Mouse (Mus musculus): ENCODE results near the gene Rest. TPM values are rescaled to one million over a fixed set of nuclear protein-coding genes. Genes with fewer than 3 reads are reported as not detected.

Gene Rest
- total RNA-seq, 2 experiments from 2014 or later = 4.3 to 4.4 TPM

DNA sequence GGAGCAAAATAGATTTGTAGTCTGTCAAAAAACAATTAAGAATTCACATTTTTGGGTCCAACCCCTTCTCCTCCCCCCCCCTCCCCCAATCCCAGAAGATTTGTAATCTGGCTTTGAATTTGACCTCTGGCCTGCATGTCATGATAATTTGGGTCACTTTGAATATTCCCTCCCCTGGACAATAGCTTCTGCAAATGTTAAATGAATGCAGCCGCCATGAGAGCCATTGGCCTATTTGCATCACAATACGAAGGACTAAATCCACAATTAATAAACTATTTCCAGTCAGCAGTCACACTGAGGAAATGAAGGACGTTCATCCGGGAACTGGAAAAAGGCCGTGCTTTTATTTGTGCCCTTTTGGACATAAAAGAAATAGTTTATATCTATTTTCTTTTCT is 3.2 kb upstream of the Rest start:
- no peak for DNase-seq (ENCODE audit: low spot score in 2 of 2)

DNA sequence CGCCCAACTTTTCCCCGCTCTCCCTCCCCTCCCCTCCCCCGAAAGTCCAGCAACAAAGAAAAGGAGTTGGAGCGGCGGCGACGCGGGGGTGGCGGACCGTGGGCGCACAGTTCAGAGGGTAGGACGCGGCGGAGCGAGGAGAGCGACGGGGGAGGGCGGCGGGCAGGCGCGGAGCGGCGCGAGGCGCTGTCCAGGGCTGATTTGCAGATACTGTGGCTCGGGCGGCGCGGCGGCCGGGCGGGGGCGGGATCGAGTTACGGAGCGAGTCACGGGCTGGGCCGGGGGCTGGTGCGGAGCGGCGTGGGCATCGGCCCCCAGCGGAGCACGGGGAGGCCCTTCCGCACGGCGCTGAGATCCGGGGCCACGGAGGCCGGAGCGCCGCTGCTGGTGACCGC is 377 bp downstream of the Rest start:
- peak in 1 of 2 experiments; percentile 44 for DNase-seq (ENCODE audit: low spot score in 2 of 2)

DNA sequence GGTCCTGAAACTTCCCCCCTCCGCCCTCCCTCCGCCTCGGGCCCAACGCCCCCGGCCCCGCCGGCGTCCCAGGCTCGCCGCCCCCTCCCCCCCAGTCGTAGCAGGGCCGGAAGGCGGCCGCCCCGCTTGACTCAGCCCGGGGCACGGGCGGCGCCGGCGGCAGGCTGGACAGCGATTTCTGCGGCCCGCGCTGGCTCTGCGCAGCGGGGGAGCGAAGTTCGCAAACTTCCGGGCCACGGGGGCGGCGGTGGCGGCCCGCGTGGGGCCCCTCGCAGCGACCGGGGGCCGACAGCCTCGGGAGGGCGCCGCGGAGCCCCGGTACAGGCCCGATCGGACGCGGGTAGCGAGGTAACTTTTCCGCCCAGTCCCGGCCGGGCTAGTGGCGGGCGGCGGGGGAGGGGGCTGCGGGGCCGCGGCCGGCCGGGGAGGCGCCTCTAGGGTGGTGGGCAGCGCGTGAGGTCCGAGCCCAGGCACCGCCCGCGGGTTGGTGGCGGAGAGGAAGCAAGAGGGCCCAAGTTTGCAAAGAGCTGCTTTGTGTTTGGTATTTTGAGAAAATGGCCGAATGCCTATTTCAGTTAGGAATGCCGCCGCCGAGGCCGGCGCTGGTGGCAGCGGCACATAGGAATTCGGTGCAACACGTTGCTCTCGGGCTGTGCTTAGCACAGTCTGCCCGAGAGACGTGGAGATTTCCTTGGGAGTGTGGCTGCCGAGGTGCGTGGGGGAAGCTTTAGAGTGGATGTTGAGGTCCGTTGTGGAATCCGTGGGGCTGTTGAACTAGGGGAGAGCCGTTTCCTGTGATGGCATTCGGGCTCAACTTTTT is 985 bp downstream of the Rest start:
- DNase-seq (ENCODE audit: low spot score in 2 of 2) = peak in 1 of 2 experiments; percentile 50

DNA sequence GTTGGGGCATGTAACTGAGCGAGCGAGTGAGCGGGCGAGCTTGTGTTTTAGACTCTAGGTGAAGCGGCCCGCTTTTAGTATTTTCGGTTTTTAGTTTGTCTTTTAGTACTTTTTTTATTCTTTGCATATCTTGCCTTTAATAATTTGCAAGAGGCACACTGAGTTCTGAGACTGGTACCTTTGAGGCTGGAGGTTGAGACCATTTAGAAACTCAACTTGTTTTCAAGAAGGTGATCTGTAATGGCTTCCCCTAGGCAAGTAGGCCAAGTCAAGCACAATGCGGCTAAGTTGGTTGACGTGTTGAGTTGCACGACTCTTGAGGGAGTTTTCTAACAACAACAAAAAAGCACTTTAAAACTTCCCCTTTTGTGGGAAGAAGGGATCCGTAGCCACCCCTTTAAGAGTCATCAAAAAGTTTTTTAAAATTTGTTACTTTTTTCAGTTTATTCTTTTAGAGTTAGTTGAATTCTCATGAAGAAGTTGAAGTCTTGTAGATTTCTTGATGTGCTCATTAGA is 1.7 kb downstream of the Rest start:
- DNase-seq (ENCODE audit: low spot score in 2 of 2) = no peak

DNA sequence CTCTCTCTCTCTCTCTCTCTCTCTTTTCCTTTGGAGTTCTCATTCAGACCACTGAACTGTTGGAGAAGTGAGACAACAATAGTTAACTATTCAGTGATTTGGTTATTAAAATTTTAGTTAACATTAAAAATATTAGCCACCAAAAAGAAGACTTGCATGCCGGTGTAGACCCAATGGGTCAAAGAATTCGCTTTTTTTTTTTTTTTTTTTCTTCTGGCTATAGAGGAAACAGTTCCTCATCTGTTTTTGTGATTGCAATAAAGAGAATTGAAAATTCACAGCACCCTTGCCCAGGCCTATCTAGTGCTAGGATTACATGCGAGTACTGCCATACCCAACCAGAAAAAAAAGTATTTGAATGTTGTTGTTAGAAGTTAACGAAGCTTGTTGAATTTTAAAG is 2.1 kb downstream of the Rest start:
- no peak for DNase-seq (ENCODE audit: low spot score in 2 of 2)

DNA sequence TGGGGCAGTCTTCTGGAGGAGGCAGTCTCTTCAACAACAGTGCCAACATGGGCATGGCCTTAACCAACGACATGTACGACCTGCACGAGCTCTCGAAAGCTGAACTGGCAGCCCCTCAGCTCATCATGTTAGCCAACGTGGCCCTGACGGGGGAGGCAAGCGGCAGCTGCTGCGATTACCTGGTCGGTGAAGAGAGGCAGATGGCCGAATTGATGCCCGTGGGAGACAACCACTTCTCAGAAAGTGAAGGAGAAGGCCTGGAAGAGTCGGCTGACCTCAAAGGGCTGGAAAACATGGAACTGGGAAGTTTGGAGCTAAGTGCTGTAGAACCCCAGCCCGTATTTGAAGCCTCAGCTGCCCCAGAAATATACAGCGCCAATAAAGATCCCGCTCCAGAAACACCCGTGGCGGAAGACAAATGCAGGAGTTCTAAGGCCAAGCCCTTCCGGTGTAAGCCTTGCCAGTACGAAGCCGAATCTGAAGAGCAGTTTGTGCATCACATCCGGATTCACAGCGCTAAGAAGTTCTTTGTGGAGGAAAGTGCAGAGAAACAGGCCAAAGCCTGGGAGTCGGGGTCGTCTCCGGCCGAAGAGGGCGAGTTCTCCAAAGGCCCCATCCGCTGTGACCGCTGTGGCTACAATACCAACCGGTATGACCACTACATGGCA is 2.8 kb downstream of the Rest start:
- no peak for DNase-seq (ENCODE audit: low spot score in 2 of 2)

DNA sequence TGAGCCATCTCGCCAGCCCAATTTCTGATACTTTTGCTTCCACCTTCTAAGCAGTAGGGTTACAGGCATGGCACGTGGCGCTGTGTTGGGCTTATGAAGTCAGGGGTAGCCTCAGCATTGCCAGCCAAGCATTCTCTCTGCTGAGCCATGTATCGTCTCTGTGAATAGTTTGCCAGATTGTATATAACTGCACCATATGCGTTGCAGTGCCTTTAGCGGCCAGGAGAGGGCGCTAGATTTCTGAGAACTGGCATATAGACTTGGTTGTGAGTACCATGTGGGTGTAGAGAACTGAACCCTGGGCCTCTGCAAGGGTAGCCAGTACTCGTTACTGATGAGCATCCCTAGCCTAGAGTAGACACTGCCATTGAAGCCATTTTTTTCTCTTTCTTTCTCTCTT is 4.1 kb downstream of the Rest start:
- DNase-seq (ENCODE audit: low spot score in 2 of 2) = no peak

DNA sequence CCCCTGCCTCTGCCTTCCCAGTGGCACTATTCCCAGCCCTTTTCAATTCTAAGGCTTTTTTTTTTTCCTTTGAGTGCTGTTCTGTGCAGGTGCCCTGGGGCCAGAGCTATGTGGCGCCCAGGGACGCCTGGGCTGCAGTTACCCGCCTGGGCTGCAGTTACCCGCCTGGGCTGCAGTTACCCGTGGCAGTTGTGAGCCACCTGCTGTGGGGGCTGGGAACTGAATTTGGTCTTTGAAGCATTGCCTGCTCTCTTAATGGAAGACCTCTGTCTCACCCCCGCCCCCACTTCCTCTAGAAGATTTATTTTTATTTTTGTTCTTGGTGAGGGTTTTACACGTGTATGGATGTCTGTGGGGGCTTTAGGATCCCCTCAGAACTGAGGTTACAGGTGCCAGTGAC is 7.9 kb downstream of the Rest start:
- DNase-seq (ENCODE audit: low spot score in 2 of 2) = no peak

DNA sequence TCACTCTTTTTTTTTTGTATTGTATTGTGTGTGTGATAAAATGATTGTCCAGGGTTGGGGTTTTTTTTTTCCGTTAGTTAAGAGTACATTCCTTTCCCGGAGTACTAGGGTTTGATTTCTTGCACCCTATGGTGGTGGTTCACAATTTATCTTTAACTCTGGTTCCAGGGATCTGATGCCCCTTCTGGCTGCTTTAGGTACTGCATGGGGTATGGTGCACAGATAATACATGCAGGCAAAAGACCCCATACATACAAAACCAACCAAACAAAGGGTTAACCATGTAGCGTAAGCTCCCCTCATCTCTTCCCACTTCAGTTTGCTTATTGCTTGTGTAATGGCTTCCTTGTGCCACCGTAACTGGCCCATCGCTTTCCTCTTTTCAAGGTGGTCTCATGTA is 10.7 kb downstream of the Rest start:
- peak in 1 of 2 experiments; percentile 8 for DNase-seq (ENCODE audit: low spot score in 2 of 2)

DNA sequence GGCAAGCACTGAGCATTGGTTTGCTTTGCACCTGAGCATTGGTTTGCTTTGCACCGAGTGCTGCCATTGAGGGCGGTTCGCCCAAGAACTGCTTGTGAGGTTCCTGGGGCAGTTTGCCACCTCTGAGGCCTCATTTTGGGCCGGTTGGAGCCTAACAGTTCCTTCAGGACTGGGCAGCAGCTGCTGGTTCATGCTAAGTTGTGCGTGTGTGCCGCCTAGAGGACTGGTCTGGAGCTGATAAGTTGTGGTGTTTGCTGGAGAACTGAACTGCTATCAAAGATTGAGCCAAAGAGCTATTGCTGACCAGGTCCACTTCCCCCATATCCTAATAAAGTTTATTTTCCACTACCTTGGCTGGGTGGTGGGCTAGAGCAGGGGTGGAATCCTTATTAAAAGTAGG is 11.9 kb downstream of the Rest start:
- DNase-seq (ENCODE audit: low spot score in 2 of 2) = no peak

DNA sequence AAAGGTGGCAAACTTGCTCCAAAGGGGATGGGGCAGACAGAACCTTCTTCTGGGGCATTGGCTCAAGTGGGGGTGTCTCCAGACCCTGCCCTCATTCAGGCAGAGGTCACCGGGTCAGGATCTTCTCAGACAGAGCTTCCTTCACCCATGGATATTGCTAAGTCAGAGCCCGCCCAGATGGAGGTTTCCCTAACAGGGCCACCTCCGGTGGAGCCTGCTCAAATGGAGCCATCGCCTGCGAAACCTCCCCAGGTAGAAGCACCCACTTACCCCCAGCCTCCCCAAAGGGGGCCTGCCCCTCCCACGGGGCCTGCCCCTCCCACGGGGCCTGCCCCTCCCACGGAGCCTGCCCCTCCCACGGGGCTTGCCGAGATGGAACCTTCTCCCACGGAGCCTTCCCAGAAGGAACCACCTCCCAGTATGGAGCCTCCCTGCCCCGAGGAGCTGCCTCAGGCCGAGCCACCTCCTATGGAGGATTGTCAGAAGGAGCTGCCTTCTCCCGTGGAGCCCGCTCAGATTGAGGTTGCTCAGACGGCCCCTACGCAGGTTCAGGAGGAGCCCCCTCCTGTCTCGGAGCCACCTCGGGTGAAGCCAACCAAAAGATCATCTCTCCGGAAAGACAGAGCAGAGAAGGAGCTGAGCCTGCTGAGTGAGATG is 16.4 kb downstream of the Rest start:
- DNase-seq (ENCODE audit: low spot score in 2 of 2) = no peak

DNA sequence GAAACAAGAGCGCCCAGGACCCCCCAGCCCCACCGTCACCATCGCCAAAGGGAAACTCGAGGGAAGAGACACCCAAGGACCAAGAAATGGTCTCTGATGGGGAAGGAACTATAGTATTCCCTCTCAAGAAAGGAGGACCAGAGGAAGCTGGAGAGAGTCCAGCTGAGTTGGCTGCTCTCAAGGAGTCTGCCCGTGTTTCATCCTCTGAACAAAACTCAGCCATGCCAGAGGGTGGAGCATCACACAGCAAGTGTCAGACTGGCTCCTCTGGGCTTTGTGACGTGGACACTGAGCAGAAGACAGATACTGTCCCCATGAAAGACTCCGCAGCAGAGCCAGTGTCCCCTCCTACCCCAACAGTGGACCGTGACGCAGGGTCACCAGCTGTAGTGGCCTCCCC is 17.0 kb downstream of the Rest start:
- no peak for DNase-seq (ENCODE audit: low spot score in 2 of 2)

DNA sequence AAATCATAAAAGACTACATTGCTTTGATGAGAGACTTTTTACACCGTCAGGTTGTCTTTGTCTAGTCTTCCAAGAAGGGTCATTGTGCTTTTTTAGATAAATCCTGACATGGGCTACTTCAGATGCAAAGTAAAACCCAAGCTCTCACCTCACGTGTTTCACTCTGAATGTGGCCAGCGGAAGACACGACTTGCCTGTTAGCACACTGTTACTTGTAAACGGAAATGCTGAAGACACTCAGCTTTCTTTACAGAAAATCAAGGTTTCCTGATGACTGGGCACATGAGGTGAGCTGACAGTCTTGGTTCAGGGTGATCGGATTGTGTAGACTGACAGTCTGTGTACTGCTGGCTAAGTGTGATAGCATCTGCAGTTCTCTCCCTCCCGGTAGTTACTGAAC is 20.4 kb downstream of the Rest start:
- no peak for DNase-seq (ENCODE audit: low spot score in 2 of 2)

DNA sequence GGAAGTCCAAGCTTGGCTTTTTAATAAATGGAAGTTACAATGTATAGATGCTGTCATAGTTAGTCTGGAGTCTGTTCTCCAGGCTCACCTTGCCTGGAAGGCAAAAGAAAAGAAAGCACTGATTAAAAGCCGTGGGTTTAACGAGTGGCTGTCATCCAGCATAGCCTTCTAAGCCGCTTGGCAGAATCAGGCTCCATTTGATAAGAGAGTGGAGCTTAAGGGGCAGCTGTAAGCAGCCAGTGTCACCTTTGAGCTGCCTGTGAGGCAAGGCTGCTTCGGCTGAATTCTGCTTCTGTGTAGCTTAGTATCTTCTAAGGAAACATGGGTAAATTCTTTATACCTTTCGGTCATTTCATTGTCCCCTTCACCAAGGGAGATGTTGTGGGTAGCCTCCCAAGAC is 21.6 kb downstream of the Rest start:
- DNase-seq (ENCODE audit: low spot score in 2 of 2) = no peak

DNA sequence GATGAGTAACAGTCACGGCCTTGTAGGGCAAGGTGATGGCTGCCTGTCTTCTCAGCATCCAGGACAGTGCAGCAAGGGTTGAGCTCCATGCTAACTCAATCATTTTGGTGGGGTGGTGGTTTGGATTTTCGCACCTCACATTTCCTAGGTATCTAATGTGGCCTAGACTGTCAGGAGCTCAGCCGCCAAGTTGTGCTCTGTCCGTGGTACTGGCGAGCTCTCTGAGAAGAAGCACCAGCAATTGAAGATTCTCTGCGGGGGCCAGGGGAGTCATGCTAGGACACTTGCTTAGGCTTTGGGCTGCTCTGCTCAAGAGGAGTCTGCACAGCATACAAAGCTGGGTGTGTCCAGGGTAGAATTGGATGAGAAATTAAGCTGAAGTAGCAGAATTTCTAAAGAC is 22.6 kb downstream of the Rest start:
- DNase-seq (ENCODE audit: low spot score in 2 of 2) = no peak

DNA sequence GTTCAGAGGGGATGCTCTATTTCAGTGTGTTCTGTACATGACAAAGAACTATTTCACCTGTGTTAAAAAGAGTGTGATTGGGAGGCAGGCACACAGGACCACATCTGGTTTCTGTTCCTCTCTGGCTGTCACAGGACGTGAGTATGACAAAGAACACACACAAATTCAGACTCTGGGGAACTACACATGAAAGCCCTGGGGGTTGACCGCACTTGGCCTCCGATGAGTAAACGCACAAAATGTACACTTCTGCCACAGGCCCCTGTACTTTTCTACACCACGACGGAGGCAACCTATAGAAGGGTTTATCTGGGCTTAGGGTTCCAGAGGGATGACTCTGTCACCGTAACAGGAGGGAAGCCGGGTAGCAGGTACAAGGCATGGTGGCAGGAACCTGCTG is 24.4 kb downstream of the Rest start:
- DNase-seq (ENCODE audit: low spot score in 2 of 2) = no peak

DNA sequence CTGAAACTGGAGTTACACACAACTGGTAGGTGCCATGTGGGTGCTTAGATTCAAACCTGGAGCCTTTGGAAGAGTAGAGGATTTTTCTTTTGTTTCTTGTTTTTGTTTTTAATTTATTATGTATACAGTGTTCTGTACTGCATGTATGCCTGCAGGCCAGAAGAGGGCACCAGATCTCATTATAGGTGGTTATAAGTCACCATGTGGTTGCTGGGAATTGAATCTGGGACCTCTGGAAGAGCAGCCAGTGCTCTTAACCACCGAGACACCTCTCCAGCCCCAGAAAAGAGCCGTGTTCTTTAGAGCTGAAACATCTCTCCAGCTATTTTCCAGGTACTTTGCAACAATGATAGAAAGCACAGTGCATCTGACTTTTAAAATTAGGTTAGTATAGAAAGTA is 25.3 kb downstream of the Rest start:
- DNase-seq (ENCODE audit: low spot score in 2 of 2) = no peak

DNA sequence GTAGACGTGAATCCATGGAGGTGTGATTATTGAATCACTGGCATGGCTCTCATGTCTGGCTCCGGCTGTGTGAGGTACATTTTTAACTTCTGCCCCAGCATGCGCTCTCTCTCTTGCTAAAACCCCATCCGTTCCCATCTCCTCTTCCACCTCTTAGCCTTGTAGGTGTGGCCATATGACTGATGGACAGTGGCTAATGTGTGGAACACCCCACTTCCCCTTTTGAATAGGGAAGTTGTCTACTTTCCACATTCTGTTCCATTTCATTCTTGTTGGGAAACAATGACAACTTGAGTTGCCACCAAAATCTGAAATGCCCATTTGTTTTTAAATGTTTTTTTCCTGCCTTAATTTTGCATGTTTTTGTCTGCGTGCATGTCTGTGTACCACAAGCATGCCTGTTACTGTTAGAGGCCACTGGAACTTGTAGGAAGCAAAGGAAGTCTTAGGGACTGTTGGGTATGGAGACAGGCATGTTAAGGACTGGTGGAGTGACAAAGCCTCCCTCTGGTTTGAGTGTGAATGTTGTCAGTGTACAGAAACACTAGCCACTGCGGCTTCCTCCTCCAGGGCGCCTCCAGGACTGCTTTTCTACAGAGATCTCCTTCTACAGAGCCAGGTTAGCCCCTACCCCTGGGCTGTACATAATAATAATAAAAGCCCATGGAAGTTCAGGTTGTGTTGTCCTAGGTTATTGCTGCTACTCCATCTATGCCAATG is 27.7 kb downstream of the Rest start:
- no peak for DNase-seq (ENCODE audit: low spot score in 2 of 2)

DNA sequence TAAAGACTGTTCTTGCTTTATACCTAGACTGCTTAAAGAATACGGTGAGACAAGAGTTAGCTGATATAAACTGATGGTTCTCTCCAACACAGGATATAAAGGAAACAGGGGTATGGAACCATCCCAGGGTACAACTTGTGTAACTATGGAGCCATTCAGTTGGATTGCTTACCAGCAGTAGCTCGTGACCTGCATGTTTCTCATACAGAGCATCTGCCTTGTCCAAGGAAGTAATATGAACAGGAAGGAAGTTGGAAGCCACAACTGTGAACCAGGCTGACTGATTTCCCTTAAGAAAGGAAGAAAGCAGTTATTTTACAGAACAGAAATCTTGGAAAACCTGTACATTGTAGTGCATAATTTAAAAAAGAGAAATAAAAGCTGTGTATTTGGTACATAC is 34.2 kb downstream of the Rest start:
- DNase-seq (ENCODE audit: low spot score in 2 of 2) = no peak

DNA sequence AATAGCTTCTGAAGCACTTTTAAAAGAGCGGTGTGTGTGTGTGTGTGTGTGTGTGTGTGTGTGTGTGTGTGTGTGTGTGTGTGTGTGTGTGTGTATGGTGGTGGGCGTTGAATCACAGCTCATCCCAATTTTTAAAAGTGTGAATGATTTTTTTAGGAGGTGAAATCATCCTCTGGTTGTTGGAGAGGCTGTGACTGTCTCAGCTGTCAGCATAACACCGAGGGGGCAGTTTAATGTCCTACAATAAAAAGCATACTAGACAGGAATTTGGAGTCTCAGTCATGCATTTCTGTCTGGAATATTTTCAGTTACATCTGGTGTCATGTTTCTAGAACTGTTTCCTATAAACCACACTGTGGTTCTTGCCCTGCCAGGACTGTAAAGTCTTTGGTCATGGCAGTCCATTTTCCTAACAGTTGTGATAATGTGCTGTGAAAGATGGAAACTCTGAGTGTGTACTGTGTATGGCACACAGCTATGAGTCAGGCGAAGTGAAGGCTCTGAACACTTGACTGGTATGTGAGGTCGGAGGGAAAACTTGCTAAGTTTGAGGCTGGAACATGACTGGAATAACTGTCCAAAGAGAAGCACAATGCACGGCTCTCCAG is 36.1 kb downstream of the Rest start:
- DNase-seq (ENCODE audit: low spot score in 2 of 2) = no peak
